Comparison of ENCODE assay signal across 18 mouse cellular contexts in the genomic region with DNA sequence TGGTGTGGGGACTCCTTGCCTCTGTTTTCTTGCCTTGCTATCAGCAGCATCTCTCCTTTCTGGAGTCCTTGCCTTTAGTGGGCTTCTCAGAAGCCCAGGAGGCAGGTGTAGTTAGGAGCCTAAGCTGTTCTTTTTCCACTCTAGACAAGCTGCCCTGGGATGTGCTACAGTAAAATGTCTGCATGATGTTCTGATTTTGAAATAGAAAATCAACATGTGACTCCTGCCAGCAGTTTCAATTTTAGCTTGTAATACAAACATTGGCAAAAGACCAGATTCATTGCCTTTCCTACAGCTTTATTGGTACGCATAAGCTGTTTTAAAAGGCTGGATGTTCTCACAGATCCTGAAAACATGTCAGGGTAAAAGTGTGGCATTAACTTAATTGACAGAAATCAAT.
A peak's percentile ranks its signal among the peaks of the same experiment; 100 is the strongest.
DNase-seq lines count a peak whose midpoint lies in the region; ATAC-seq and TF ChIP-seq lines count a peak whose summit lies in the region.
"Had no signal": no experiment of that assay in that cellular context is flagged by ENCODE, and none has a peak within 500 bp of the region (broad histone marks: within the 10 kb centered on the region; RNA-seq: fewer than 3 reads in every experiment).

No protein-coding gene starts in this region.

- H3K9ac ChIP-seq in lung, postnatal 0 days (replicated peaks; ENCODE audit: low read depth) = no peak overlapping the region
- no peak overlapping the region for H3K9ac ChIP-seq in embryonic facial prominence, embryonic 15.5 days
- no peak overlapping the region for H3K9ac ChIP-seq in stomach, postnatal 0 days (ENCODE audit: low read length)
- H3K9ac ChIP-seq: forebrain, embryonic 12.5 days; heart, embryonic 12.5 days; midbrain, embryonic 13.5 days had no signal

- H3K4me3 ChIP-seq in layer of hippocampus, adult 2 months = no peak overlapping the region
- no peak overlapping the region for H3K4me3 ChIP-seq in lung, postnatal 0 days (ENCODE audit: low read depth, low read length)
- no peak overlapping the region for H3K4me3 ChIP-seq in embryonic facial prominence, embryonic 15.5 days (replicated peaks)
- H3K4me3 ChIP-seq in stomach, postnatal 0 days (ENCODE audit: low read depth, low read length) = no peak overlapping the region
- H3K4me3 ChIP-seq: forebrain, embryonic 12.5 days; heart, embryonic 12.5 days; midbrain, embryonic 13.5 days had no signal

- no peaks in the 10 kb centered on the region for H3K36me3 ChIP-seq in lung, postnatal 0 days (ENCODE audit: insufficient read depth, low read length)
- no peaks in the 10 kb centered on the region for H3K36me3 ChIP-seq in embryonic facial prominence, embryonic 15.5 days
- H3K36me3 ChIP-seq in stomach, postnatal 0 days (ENCODE audit: control insufficient read depth, insufficient read depth, low read length) = no peaks in the 10 kb centered on the region
- H3K36me3 ChIP-seq: forebrain, embryonic 12.5 days; heart, embryonic 12.5 days; midbrain, embryonic 13.5 days had no signal

- no peak for TF ChIP-seq EP300 in lung, postnatal 0 days (IDR thresholded peaks at IDR 0.05)
- TF ChIP-seq EP300 in stomach, postnatal 0 days (optimal IDR thresholded peaks at IDR 0.05) = no peak

- WGBS in lung, postnatal 0 days = 53% methylated on average over 1 of the region's 1 CpGs
- 33% methylated on average over 1 of the region's 1 CpGs for WGBS in embryonic facial prominence, embryonic 15.5 days
- 34% methylated on average over 1 of the region's 1 CpGs for WGBS in stomach, postnatal 0 days

- H3K4me2 ChIP-seq in lung, postnatal 0 days (replicated peaks; ENCODE audit: low read depth, low read length) = no peak overlapping the region
- no peak overlapping the region for H3K4me2 ChIP-seq in embryonic facial prominence, embryonic 15.5 days (replicated peaks)
- H3K4me2 ChIP-seq in stomach, postnatal 0 days (replicated peaks; ENCODE audit: low read depth) = no peak overlapping the region
- H3K4me2 ChIP-seq: forebrain, embryonic 12.5 days; heart, embryonic 12.5 days; midbrain, embryonic 13.5 days had no signal

- peak; percentile 43 to 72 for DNase-seq in layer of hippocampus, adult 2 months (ENCODE audit: low spot score in 2 of 2)
- no peak for DNase-seq in layer of hippocampus, postnatal 10 days (ENCODE audit: low spot score in 2 of 2)
- DNase-seq in lung, postnatal 0 days (ENCODE audit: low spot score) = peak; percentile 50
- no peak for DNase-seq in lung, adult 18-20 months
- DNase-seq in stomach, postnatal 0 days (ENCODE audit: low spot score) = no peak
- DNase-seq in thymus, postnatal 36 days = no peak
- DNase-seq: cerebellum, adult 8-10 months; gastrocnemius, postnatal 36 days; heart, postnatal 4 days; kidney, postnatal 25 days; lung, postnatal 36 days; right cerebral cortex, postnatal 25 days; thymus, postnatal 14 days had no signal

- TF ChIP-seq CTCF in layer of hippocampus, adult 2 months (conservative IDR thresholded peaks at IDR 0.05) = 0 out of 2 replicates have a peak, but pooled peaks have one; percentile 11
- no peak for TF ChIP-seq CTCF in lung, postnatal 0 days (IDR thresholded peaks at IDR 0.05)
- no peak for TF ChIP-seq CTCF in stomach, postnatal 0 days (IDR thresholded peaks at IDR 0.05; ENCODE audit: low read depth)

- H3K27me3 ChIP-seq in lung, postnatal 0 days (replicated peaks; ENCODE audit: insufficient read depth, low read length) = no peaks in the 10 kb centered on the region
- H3K27me3 ChIP-seq in embryonic facial prominence, embryonic 15.5 days = no peaks in the 10 kb centered on the region
- no peaks in the 10 kb centered on the region for H3K27me3 ChIP-seq in stomach, postnatal 0 days (ENCODE audit: control insufficient read depth, insufficient read depth, low read length)
- H3K27me3 ChIP-seq: CH12.LX; forebrain, embryonic 12.5 days; heart, embryonic 12.5 days; midbrain, embryonic 13.5 days had no signal

- H3K9me3 ChIP-seq in lung, postnatal 0 days (ENCODE audit: low read length) = no peaks in the 10 kb centered on the region
- H3K9me3 ChIP-seq in embryonic facial prominence, embryonic 15.5 days (replicated peaks) = no peaks in the 10 kb centered on the region
- H3K9me3 ChIP-seq in stomach, postnatal 0 days (ENCODE audit: control insufficient read depth, low read length) = no peaks in the 10 kb centered on the region
- H3K9me3 ChIP-seq: forebrain, embryonic 12.5 days; heart, embryonic 12.5 days; midbrain, embryonic 13.5 days had no signal

- H3K27ac ChIP-seq in layer of hippocampus, adult 2 months = peak overlapping the region; percentile 88
- no peak overlapping the region for H3K27ac ChIP-seq in lung, postnatal 0 days (ENCODE audit: low read length)
- H3K27ac ChIP-seq in embryonic facial prominence, embryonic 15.5 days (replicated peaks) = peak overlapping the region; percentile 24
- 0 out of 2 replicates have a peak overlapping the region, but pooled peaks have one; percentile 8 for H3K27ac ChIP-seq in stomach, postnatal 0 days (replicated peaks)
- H3K27ac ChIP-seq: forebrain, embryonic 12.5 days; midbrain, embryonic 13.5 days had no signal

- ATAC-seq in lung, postnatal 0 days = no peak
- no peak for ATAC-seq in embryonic facial prominence, embryonic 15.5 days (ENCODE audit: insufficient number of reproducible peaks, low FRiP score, low TSS enrichment, low read depth)
- no peak for ATAC-seq in stomach, postnatal 0 days (ENCODE audit: low FRiP score, low TSS enrichment)
- ATAC-seq: midbrain, embryonic 13.5 days had no signal

- no peaks in the 10 kb centered on the region for H3K4me1 ChIP-seq in lung, postnatal 0 days (ENCODE audit: insufficient read depth, low read depth, low read length)
- peaks cover 18% of the 10 kb centered on the region for H3K4me1 ChIP-seq in embryonic facial prominence, embryonic 15.5 days
- 0 out of 2 replicates have a peak, but pooled peaks cover 3% of the 10 kb centered on the region for H3K4me1 ChIP-seq in stomach, postnatal 0 days (replicated peaks; ENCODE audit: control insufficient read depth, insufficient read depth)
- H3K4me1 ChIP-seq: forebrain, embryonic 12.5 days; heart, embryonic 12.5 days; midbrain, embryonic 13.5 days had no signal

Comparison
In these comparisons a context has a peak if more than half of its experiments do, and no peak if none do; other contexts are left out.
1. DNase-seq: peak in layer of hippocampus, adult 2 months (2 of 2) and lung, postnatal 0 days (single experiment); none in layer of hippocampus, postnatal 10 days (0 of 2), lung, adult 18-20 months (0 of 2), stomach, postnatal 0 days (single experiment) and thymus, postnatal 36 days (0 of 2).